Mouse (Mus musculus): Measurements from ENCODE around the gene Taf3. TPM values are rescaled to one million over a fixed set of nuclear protein-coding genes. Genes with fewer than 3 reads are reported as not detected.

Gene Taf3
- total and polyA plus RNA-seq, 3 experiments, result 8.3 to 20.9 TPM; not detected in 1

GRCm38 (mm10) chr2:9903854-9904560 is 144.4 kb downstream of the Taf3 start (continued):
- no peak for TF ChIP-seq MAZ (IDR thresholded peaks at IDR 0.05; ENCODE audit: low read depth, low read length)
- no peak for TF ChIP-seq CHD1 (IDR thresholded peaks at IDR 0.05; ENCODE audit: low read depth, low read length)
- TF ChIP-seq USF2 (IDR thresholded peaks at IDR 0.05; ENCODE audit: borderline replicate concordance in 1 of 2, insufficient read depth in 1 of 2, low read depth in 1 of 2, low read length in 2 of 2), result no peak
- TF ChIP-seq EP300 (IDR thresholded peaks at IDR 0.05; ENCODE audit: low read depth in 1 of 2, low read length in 2 of 2), result peak; percentile 8 to 38; a peak in 2 of 4 replicates
- no peak for TF ChIP-seq TCF12 (IDR thresholded peaks at IDR 0.05; ENCODE audit: low read depth, low read length)

GRCm38 (mm10) chr2:9897846-9898245 is 150.6 kb downstream of the Taf3 start:
- H3K79me2 ChIP-seq (ENCODE audit: control insufficient read depth, insufficient read depth, low read length, poor library complexity), result no peaks in the 10 kb centered on the region
- H3K9me3 ChIP-seq (replicated peaks; ENCODE audit: insufficient read depth, low read length), result no peaks in the 10 kb centered on the region
- H3K9ac ChIP-seq (ENCODE audit: control insufficient read depth, low read depth, low read length, poor library complexity, severe bottlenecking), result no peak overlapping the region
- DNase-seq (ENCODE audit: low read depth, low spot score), result peak; percentile 57
- no peaks in the 10 kb centered on the region for H3K27me3 ChIP-seq (ENCODE audit: control insufficient read depth in 1 of 2, insufficient read depth in 2 of 2, low read length in 2 of 2)
- no peak overlapping the region for H3K4me3 ChIP-seq (ENCODE audit: control insufficient read depth in 1 of 2, insufficient read depth in 1 of 2, low read depth in 2 of 2, low read length in 2 of 2)
- peaks cover 0 to 17% of the 10 kb centered on the region in 2 experiments; a peak in 2 of 4 replicates for H3K36me3 ChIP-seq (ENCODE audit: control insufficient read depth in 1 of 2, insufficient read depth in 2 of 2, low read length in 2 of 2)
- no peak for TF ChIP-seq MYB (IDR thresholded peaks at IDR 0.05; ENCODE audit: low read depth, low read length)
- TF ChIP-seq SIN3A (IDR thresholded peaks at IDR 0.05; ENCODE audit: low read length), result 0 out of 2 replicates have a peak, but pooled peaks have one; percentile 23
- no peak overlapping the region for H3K27ac ChIP-seq (ENCODE audit: control insufficient read depth, low read depth, low read length)
- peaks cover 5 to 27% of the 10 kb centered on the region in 2 experiments for H3K4me1 ChIP-seq (ENCODE audit: control insufficient read depth in 1 of 2, insufficient read depth in 2 of 2, low read length in 2 of 2)

- Histone ChIP-seq H3K79me2 (ENCODE audit: control insufficient read depth, insufficient read depth, low read length, poor library complexity) (no peaks in the 10 kb centered on the region), H3K27me3 (ENCODE audit: control insufficient read depth in 1 of 2, insufficient read depth in 2 of 2, low read length in 2 of 2) (no peaks in the 10 kb centered on the region), H3K9ac (ENCODE audit: control insufficient read depth, low read depth, low read length, poor library complexity, severe bottlenecking) (peak overlapping the region; percentile 43), H3K4me1 (ENCODE audit: control insufficient read depth in 1 of 2, insufficient read depth in 2 of 2, low read length in 2 of 2) (peaks cover 7 to 24% of the 10 kb centered on the region in 2 experiments), H3K9me3 (replicated peaks; ENCODE audit: insufficient read depth, low read length) (no peaks in the 10 kb centered on the region), H3K36me3 (ENCODE audit: control insufficient read depth in 1 of 2, insufficient read depth in 2 of 2, low read length in 2 of 2) (peaks cover 0 to 19% of the 10 kb centered on the region in 2 experiments; a peak in 2 of 4 replicates), H3K4me3 (ENCODE audit: control insufficient read depth in 1 of 2, insufficient read depth in 1 of 2, low read depth in 2 of 2, low read length in 2 of 2) (peak overlapping the region; percentile 34 to 39), H3K27ac (ENCODE audit: control insufficient read depth, low read depth, low read length) (no peak overlapping the region)
- DNase-seq (ENCODE audit: low read depth, low spot score), result peak; percentile 41
- TF ChIP-seq ELF1 (IDR thresholded peaks at IDR 0.05; ENCODE audit: low read depth, low read length), result no peak
Measured at GRCm38 (mm10) chr2:9896097-9896770, 152.2 kb downstream of the Taf3 start.

All from MEL (cell line).